Mouse (Mus musculus): ENCODE results near the gene Rcbtb1. TPM values are rescaled to one million over a fixed set of nuclear protein-coding genes. Genes with fewer than 3 reads are reported as not detected.

Gene Rcbtb1
- polyA plus RNA-seq (2015; fragmentation: Nextera tagmentation; extraction: Ambion mirVana) = 18.5 and 23.0 TPM in 2 replicates

DNA sequence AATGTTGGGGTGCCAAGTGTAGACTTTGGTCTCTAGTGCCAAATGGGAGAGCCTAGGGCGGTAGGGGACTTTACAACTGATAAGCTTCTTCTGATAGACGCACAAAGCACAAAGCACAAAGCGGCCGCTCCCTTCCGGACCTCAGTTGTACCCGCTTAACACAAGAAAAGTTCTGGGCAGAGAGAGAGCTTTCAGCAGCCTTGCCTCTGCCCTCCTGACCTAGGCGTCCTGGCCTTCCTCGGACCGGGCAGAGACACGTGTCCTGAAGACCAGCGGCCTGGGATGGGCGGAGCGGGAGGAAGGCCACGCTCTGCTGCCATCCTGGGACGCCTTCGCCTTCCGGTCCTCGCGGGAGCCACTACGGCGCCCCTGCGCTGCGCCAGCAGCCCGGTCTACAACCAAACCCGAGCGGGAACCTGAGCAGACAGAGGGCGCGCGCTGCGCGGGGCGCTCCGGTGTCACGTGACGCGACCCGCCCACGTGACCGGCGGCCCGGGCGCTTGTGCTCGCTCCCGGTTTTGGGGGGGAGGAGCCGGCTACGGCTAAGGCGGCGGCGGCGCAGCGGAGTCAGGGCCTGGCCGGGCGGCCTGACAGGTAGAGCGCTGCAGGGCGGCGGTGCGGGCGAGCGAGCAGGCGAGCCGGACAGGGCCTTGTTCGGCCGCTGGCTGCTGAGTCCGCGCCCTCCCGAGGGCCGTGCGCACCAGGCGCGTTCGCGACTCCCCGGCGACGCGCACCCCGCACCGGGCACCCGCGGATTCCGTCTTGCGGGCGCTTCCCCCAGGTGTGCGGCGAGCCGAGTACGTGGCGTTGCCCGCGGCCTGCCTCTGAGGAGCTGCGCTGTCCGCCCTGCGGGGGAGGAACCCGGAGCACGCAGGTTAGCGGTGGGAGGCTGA lies at the start of gene Rcbtb1:
Rcbtb1 (plus strand) TSS at position 499 of the 893 bp plus-strand sequence.
- H3K9me3 ChIP-seq (replicated peaks) = no peaks in the 10 kb centered on the region
- H3K27me3 ChIP-seq = no peaks in the 10 kb centered on the region
- H3K36me3 ChIP-seq (replicated peaks) = no peaks in the 10 kb centered on the region
- H3K4me3 ChIP-seq (replicated peaks) = peak within 1 kb of the TSS; percentile 88
- H3K4me2 ChIP-seq = peak within 1 kb of the TSS; percentile 85
- H3K4me1 ChIP-seq (replicated peaks) = peaks cover 34% of the 10 kb centered on the region
- peak; percentile 92 for ATAC-seq (ENCODE audit: insufficient read depth)
- H3K27ac ChIP-seq (replicated peaks) = peak within 1 kb of the TSS; percentile 87
- under 1% methylated on average over 96 of the region's 96 CpGs for WGBS (ENCODE audit: insufficient replicate concordance)
- H3K9ac ChIP-seq = peak within 1 kb of the TSS; percentile 82

- no peaks in the 10 kb centered on the region for H3K36me3 ChIP-seq (replicated peaks)
- peaks cover 5% of the 10 kb centered on the region; the same call in 1 of the 2 replicates for H3K4me1 ChIP-seq (replicated peaks)
- no peak overlapping the region for H3K9ac ChIP-seq
- no peak overlapping the region; the same call in 1 of the 2 replicates for H3K27ac ChIP-seq (replicated peaks)
- H3K27me3 ChIP-seq = no peaks in the 10 kb centered on the region
- WGBS (ENCODE audit: insufficient replicate concordance) = 63% methylated on average over 2 of the region's 2 CpGs
- no peaks in the 10 kb centered on the region for H3K9me3 ChIP-seq (replicated peaks)
- no peak overlapping the region for H3K4me3 ChIP-seq (replicated peaks)
- H3K4me2 ChIP-seq = no peak overlapping the region
- ATAC-seq (ENCODE audit: insufficient read depth) = no peak
Observed at GRCm38 (mm10) chr14:59155589-59155988, 45.4 kb upstream of the Rcbtb1 start.

GRCm38 (mm10) chr14:59157016-59157698 lies 43.9 kb upstream of the Rcbtb1 start:
- Histone ChIP-seq H3K9ac (no peak overlapping the region), H3K36me3 (replicated peaks) (no peaks in the 10 kb centered on the region), H3K27me3 (no peaks in the 10 kb centered on the region), H3K4me2 (no peak overlapping the region), H3K9me3 (replicated peaks) (no peaks in the 10 kb centered on the region), H3K4me3 (replicated peaks) (no peak overlapping the region), H3K27ac (replicated peaks) (0 out of 2 replicates have a peak overlapping the region, but pooled peaks have one; percentile 2), H3K4me1 (replicated peaks) (peaks cover 5% of the 10 kb centered on the region; the same call in 1 of the 2 replicates)
- ATAC-seq (ENCODE audit: insufficient read depth) = no peak
- WGBS (ENCODE audit: insufficient replicate concordance) = 41% methylated on average over 3 of the region's 3 CpGs

- Histone ChIP-seq H3K9me3 (replicated peaks) (no peaks in the 10 kb centered on the region), H3K27me3 (no peaks in the 10 kb centered on the region), H3K9ac (no peak within 1 kb of the TSS), H3K4me1 (replicated peaks) (no peaks in the 10 kb centered on the region), H3K36me3 (replicated peaks) (no peaks in the 10 kb centered on the region), H3K4me3 (replicated peaks) (no peak within 1 kb of the TSS), H3K27ac (replicated peaks) (no peak within 1 kb of the TSS), H3K4me2 (no peak within 1 kb of the TSS)
- WGBS (ENCODE audit: insufficient replicate concordance) = 56% methylated on average over 3 of the region's 3 CpGs
- ATAC-seq (ENCODE audit: insufficient read depth) = no peak
Observed at GRCm38 (mm10) chr14:59178649-59179048, 22.4 kb upstream of the Rcbtb1 start, which contains the start of gene Gm5142. Gm5142 (minus strand) TSS chr14:59178749.

DNA sequence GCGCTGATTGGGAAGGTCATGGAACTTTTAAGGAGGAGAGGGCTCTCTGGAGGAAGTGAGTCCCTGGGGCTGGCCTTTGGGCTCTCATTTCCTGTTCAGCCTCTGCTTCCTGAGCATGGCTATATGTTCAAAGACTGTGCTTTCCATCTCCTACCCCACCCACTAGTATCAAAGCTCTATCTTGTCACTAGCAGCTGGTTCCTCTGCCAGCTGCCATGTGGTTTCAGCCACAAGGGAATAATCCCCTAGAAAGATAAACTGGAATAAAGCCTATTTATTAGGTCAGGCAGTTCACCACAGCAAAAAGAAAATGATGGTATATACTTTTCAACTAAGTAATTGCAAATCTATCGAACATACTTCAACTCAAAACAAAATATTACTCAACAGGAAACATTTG lies 18.3 kb upstream of the Rcbtb1 start:
- Histone ChIP-seq H3K27me3 (no peaks in the 10 kb centered on the region), H3K36me3 (replicated peaks) (no peaks in the 10 kb centered on the region), H3K4me3 (replicated peaks) (no peak overlapping the region), H3K4me1 (replicated peaks) (no peaks in the 10 kb centered on the region), H3K9me3 (replicated peaks) (no peaks in the 10 kb centered on the region), H3K4me2 (no peak overlapping the region), H3K9ac (no peak overlapping the region), H3K27ac (replicated peaks) (no peak overlapping the region)
- ATAC-seq (ENCODE audit: insufficient read depth) = no peak
- 43% methylated on average over 2 of the region's 2 CpGs for whole genome bisulfite sequencing (ENCODE audit: insufficient replicate concordance)

DNA sequence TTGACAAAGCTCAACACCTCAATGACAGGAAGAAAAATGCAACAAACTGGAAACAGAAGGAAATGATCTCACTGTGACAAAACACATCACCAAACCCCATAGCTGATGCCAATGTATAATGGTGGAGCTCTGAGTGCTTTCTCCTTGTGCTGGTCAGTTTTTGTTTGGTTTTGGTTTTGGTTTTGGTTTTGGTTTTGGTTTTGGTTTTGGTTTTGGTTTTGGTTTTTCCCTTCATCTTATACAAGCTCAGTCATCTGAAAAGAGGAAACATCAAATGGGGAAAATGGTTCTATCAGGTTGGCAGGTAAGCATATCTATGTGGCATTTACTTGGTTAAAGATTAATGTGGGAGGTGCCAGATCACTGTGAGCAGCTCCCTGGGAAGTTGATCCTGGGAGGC lies 15.5 kb upstream of the Rcbtb1 start:
- Histone ChIP-seq H3K27ac (replicated peaks) (no peak overlapping the region), H3K4me2 (no peak overlapping the region), H3K27me3 (no peaks in the 10 kb centered on the region), H3K36me3 (replicated peaks) (no peaks in the 10 kb centered on the region), H3K9ac (no peak overlapping the region), H3K4me1 (replicated peaks) (no peaks in the 10 kb centered on the region), H3K9me3 (replicated peaks) (no peaks in the 10 kb centered on the region), H3K4me3 (replicated peaks) (no peak overlapping the region)
- no peak for ATAC-seq (ENCODE audit: insufficient read depth)

- H3K4me3 ChIP-seq (replicated peaks) = no peak overlapping the region
- H3K27ac ChIP-seq (replicated peaks) = no peak overlapping the region
- WGBS (ENCODE audit: insufficient replicate concordance) = 74% methylated on average over 2 of the region's 2 CpGs
- no peaks in the 10 kb centered on the region for H3K9me3 ChIP-seq (replicated peaks)
- H3K27me3 ChIP-seq = no peaks in the 10 kb centered on the region
- H3K36me3 ChIP-seq (replicated peaks) = no peaks in the 10 kb centered on the region
- H3K4me2 ChIP-seq = no peak overlapping the region
- no peak for ATAC-seq (ENCODE audit: insufficient read depth)
- H3K4me1 ChIP-seq (replicated peaks) = no peaks in the 10 kb centered on the region
- H3K9ac ChIP-seq = no peak overlapping the region
Observed at GRCm38 (mm10) chr14:59186121-59186520, 14.9 kb upstream of the Rcbtb1 start.

GRCm38 (mm10) chr14:59201604-59202215 lies 701 bp downstream of the Rcbtb1 start:
- WGBS (ENCODE audit: insufficient replicate concordance) = 4% methylated on average over 21 of the region's 21 CpGs
- Histone ChIP-seq H3K4me2 (peak overlapping the region; percentile 85), H3K36me3 (replicated peaks) (no peaks in the 10 kb centered on the region), H3K9ac (peak overlapping the region; percentile 82), H3K4me1 (replicated peaks) (peaks cover 34% of the 10 kb centered on the region), H3K27me3 (no peaks in the 10 kb centered on the region), H3K9me3 (replicated peaks) (no peaks in the 10 kb centered on the region), H3K27ac (replicated peaks) (peak overlapping the region; percentile 87), H3K4me3 (replicated peaks) (peak overlapping the region; percentile 88)
- no peak; the same call in 1 of the 2 replicates for ATAC-seq (ENCODE audit: insufficient read depth)

DNA sequence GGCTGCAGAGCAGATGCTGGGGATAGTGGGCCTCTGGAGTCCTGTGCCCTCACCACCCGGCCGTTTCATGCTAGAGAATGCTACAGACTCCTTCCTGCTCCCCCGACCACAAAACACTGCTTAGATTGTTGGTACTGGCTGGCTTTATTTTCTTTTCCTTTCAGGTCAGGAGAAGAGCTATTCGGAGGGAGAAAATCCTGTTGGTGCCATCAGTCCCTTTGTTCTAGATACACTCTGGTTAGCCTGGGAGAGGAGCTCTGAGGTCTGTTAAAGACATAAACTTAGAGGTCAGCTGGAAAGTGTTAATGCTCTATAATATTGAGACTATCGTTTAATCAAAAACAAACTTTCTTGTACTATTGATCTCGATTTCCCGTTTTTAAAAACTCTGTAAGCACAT lies 4.5 kb downstream of the Rcbtb1 start:
- Histone ChIP-seq H3K27ac (replicated peaks) (no peak overlapping the region), H3K36me3 (replicated peaks) (0 out of 2 replicates have a peak, but pooled peaks cover 2% of the 10 kb centered on the region), H3K4me1 (replicated peaks) (peaks cover 39% of the 10 kb centered on the region), H3K4me2 (no peak overlapping the region), H3K27me3 (no peaks in the 10 kb centered on the region), H3K9ac (0 out of 2 replicates have a peak overlapping the region, but pooled peaks have one; percentile 18), H3K4me3 (replicated peaks) (no peak overlapping the region), H3K9me3 (replicated peaks) (no peaks in the 10 kb centered on the region)
- no peak for ATAC-seq (ENCODE audit: insufficient read depth)
- WGBS (ENCODE audit: insufficient replicate concordance) = 45% methylated on average over 7 of the region's 7 CpGs

DNA sequence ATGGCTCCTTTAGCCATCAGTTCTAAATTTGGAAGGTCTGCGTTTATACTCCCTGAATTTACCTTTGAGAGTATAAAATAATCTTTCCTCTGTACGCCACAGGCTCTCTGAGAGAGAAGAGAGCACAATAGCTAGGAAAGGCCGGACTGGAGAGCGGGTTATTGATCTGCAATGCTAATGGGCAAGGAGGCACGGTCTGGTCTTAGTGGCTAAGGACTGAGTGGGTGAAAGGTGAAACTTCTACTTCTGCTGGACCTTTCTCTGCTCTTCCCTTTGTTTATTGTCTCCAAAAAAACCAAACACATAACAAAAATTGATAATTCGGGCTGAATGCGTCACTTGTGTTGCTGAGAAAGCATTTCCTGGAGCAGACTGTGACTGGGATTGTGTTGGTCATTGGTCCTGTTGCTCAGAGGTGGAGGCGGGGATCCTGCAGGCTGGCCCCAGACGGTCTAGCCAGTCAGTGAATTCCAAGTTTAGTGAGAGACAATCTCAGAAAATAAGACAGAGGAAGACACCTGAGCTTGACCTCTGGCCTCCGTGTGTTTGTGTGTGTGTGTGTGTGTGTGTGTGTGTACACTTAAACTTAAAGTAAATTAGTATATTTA lies 5.1 kb downstream of the Rcbtb1 start:
- no peak for ATAC-seq (ENCODE audit: insufficient read depth)
- 67% methylated on average over 10 of the region's 10 CpGs for WGBS (ENCODE audit: insufficient replicate concordance)
- Histone ChIP-seq H3K9me3 (replicated peaks) (no peaks in the 10 kb centered on the region), H3K27ac (replicated peaks) (no peak overlapping the region), H3K4me1 (replicated peaks) (peaks cover 34% of the 10 kb centered on the region), H3K4me3 (replicated peaks) (no peak overlapping the region), H3K36me3 (replicated peaks) (0 out of 2 replicates have a peak, but pooled peaks cover 8% of the 10 kb centered on the region), H3K27me3 (no peaks in the 10 kb centered on the region), H3K4me2 (no peak overlapping the region), H3K9ac (no peak overlapping the region)

Measured in liver, embryonic 15.5 days (tissue).